Comparison of ENCODE assay signal across 8 mouse cellular contexts in genomic region chr11:102229331-102229953, GRCm38 (mm10). TPM values are rescaled to one million over a fixed set of nuclear protein-coding genes. Genes with fewer than 3 reads are reported as not detected.
DNase-seq lines count a peak whose midpoint lies in the region; ATAC-seq and TF ChIP-seq lines count a peak whose summit lies in the region.

No protein-coding gene starts in this region.

- no peaks in the 10 kb centered on the region for H3K9me3 ChIP-seq in forebrain, postnatal 0 days (ENCODE audit: low read length)
- H3K9me3 ChIP-seq in limb, embryonic 14.5 days (ENCODE audit: control insufficient read depth, low read length) = no peaks in the 10 kb centered on the region

- H3K9ac ChIP-seq in forebrain, postnatal 0 days = peak overlapping the region; percentile 86
- peak overlapping the region; percentile 84 for H3K9ac ChIP-seq in limb, embryonic 14.5 days (ENCODE audit: low read depth, low read length, severe bottlenecking)

- H3K36me3 ChIP-seq in testis, adult 2 months (ENCODE audit: control insufficient read depth, insufficient read depth, low read length) = no peaks in the 10 kb centered on the region
- no peaks in the 10 kb centered on the region for H3K36me3 ChIP-seq in forebrain, postnatal 0 days (ENCODE audit: insufficient read depth)
- peaks cover 3% of the 10 kb centered on the region for H3K36me3 ChIP-seq in limb, embryonic 14.5 days (ENCODE audit: control insufficient read depth, insufficient read depth, low read length)

- no peak overlapping the region for H3K27ac ChIP-seq in testis, adult 2 months (ENCODE audit: control insufficient read depth, insufficient read depth, low read depth, low read length)
- peak overlapping the region; percentile 95 for H3K27ac ChIP-seq in forebrain, postnatal 0 days (ENCODE audit: low read depth, low read length)
- H3K27ac ChIP-seq in limb, embryonic 14.5 days (replicated peaks; ENCODE audit: low read depth, low read length) = peak overlapping the region; percentile 71; the same call in 1 of the 2 replicates

- H3K4me2 ChIP-seq in forebrain, postnatal 0 days (ENCODE audit: low read depth) = peak overlapping the region; percentile 74
- H3K4me2 ChIP-seq in limb, embryonic 14.5 days (replicated peaks; ENCODE audit: low read depth, low read length, severe bottlenecking) = peak overlapping the region; percentile 86

- H3K4me3 ChIP-seq in testis, adult 2 months (ENCODE audit: control insufficient read depth, low read depth, low read length) = peak overlapping the region; percentile 83
- peak overlapping the region; percentile 96 for H3K4me3 ChIP-seq in forebrain, postnatal 0 days (ENCODE audit: low read depth, low read length)
- peak overlapping the region; percentile 97 for H3K4me3 ChIP-seq in limb, embryonic 14.5 days (replicated peaks; ENCODE audit: low read length)

- no peak for TF ChIP-seq CTCF in testis, adult 2 months (IDR thresholded peaks at IDR 0.05; ENCODE audit: control insufficient read depth, insufficient read depth, insufficient replicate concordance, low read depth, low read length)
- peak; percentile 39; the same call in 1 of the 2 replicates for TF ChIP-seq CTCF in forebrain, postnatal 0 days (IDR thresholded peaks at IDR 0.05; ENCODE audit: low read depth)

- peaks cover 10% of the 10 kb centered on the region for H3K4me1 ChIP-seq in testis, adult 2 months (ENCODE audit: control insufficient read depth, insufficient read depth, low read length)
- peaks cover 27% of the 10 kb centered on the region for H3K4me1 ChIP-seq in forebrain, postnatal 0 days (ENCODE audit: insufficient read depth)
- peaks cover 32% of the 10 kb centered on the region for H3K4me1 ChIP-seq in limb, embryonic 14.5 days (ENCODE audit: control insufficient read depth, insufficient read depth, low read length)

- H3K27me3 ChIP-seq in testis, adult 2 months (ENCODE audit: control insufficient read depth, insufficient read depth, low read length) = no peaks in the 10 kb centered on the region
- no peaks in the 10 kb centered on the region for H3K27me3 ChIP-seq in forebrain, postnatal 0 days (ENCODE audit: insufficient read depth, low read length)
- H3K27me3 ChIP-seq in limb, embryonic 14.5 days (ENCODE audit: control insufficient read depth, insufficient read depth, low read length) = no peaks in the 10 kb centered on the region

- peak; percentile 44 for ATAC-seq in forebrain, postnatal 0 days
- peak; percentile 23 for ATAC-seq in limb, embryonic 14.5 days (ENCODE audit: low FRiP score, low read depth)

- DNase-seq in adrenal gland, postnatal 25 days = peak; percentile 25
- no peak for DNase-seq in adrenal gland, adult 18-20 months (ENCODE audit: low spot score in 2 of 2)
- no peak for DNase-seq in testis, postnatal 14 days (ENCODE audit: low spot score)
- peak; percentile 67 for DNase-seq in forebrain, postnatal 0 days
- DNase-seq in limb, embryonic 14.5 days (ENCODE audit: low spot score) = no peak
- peak; percentile 30 for DNase-seq in retina, embryonic 14.5 days (ENCODE audit: low spot score)
- DNase-seq in urinary bladder, adult 18-20 months (ENCODE audit: low spot score in 2 of 2) = no peak

- no peak for TF ChIP-seq POLR2A in testis, adult 2 months (IDR thresholded peaks at IDR 0.05; ENCODE audit: control insufficient read depth, low read depth, low read length)
- TF ChIP-seq POLR2A in limb, embryonic 14.5 days (IDR thresholded peaks at IDR 0.05; ENCODE audit: borderline replicate concordance, extremely low read depth, insufficient read depth, insufficient read length) = no peak

- 2% methylated on average over 27 of the region's 47 CpGs for WGBS in forebrain, postnatal 0 days
- 2% methylated on average over 23 of the region's 47 CpGs for WGBS in limb, embryonic 14.5 days

RNA-seq across cellular contexts. Expression of gene Hdac5, which starts 0.5 kb away (rescaled TPM):
- total RNA-seq in adrenal gland, postnatal 25 days (2021) = 79.9 and 117 TPM in 2 replicates
- 100 to 1,000 TPM in 1 of 2 experiments, 10 to 100 TPM in 1; 79.1 to 115 TPM for total RNA-seq in adrenal gland, adult 18-20 months (2021)
- polyA plus RNA-seq in testis, adult 2 months (2012; rRNA removed) = 68.9 and 84.1 TPM in 2 replicates
- 170 and 209 TPM in 2 replicates for total RNA-seq in forebrain, postnatal 0 days (2014; rRNA removed)
- 67.1 and 69.4 TPM in 2 replicates for polyA plus RNA-seq in forebrain, postnatal 0 days (2015; fragmentation: Nextera tagmentation; extraction: Ambion mirVana)
- polyA plus RNA-seq in limb, embryonic 14.5 days (2012; rRNA removed) = 86.2 and 149 TPM in 2 replicates
- 46.7 and 57.4 TPM in 2 replicates for polyA plus RNA-seq in limb, embryonic 14.5 days (2014; fragmentation: Nextera tagmentation; extraction: Ambion mirVana)

RNA-seq across cellular contexts. Expression of gene BC030867, which starts 19.2 kb away (rescaled TPM):
- total RNA-seq in adrenal gland, postnatal 25 days (2021) = 1.3 and 1.5 TPM in 2 replicates
- under 1 TPM in 1 of 2 experiments, not detected in 1; 0.46 TPM for total RNA-seq in adrenal gland, adult 18-20 months (2021)
- 31.8 and 48.5 TPM in 2 replicates for polyA plus RNA-seq in testis, adult 2 months (2012; rRNA removed)
- 0.62 and 1.0 TPM in 2 replicates for total RNA-seq in forebrain, postnatal 0 days (2014; rRNA removed)
- 1.5 and 1.6 TPM in 2 replicates for polyA plus RNA-seq in forebrain, postnatal 0 days (2015; fragmentation: Nextera tagmentation; extraction: Ambion mirVana)
- 14.2 and 15.4 TPM in 2 replicates for polyA plus RNA-seq in limb, embryonic 14.5 days (2012; rRNA removed)
- 11.8 and 11.9 TPM in 2 replicates for polyA plus RNA-seq in limb, embryonic 14.5 days (2014; fragmentation: Nextera tagmentation; extraction: Ambion mirVana)

RNA-seq across cellular contexts. Expression of gene Asb16, which starts 39.1 kb away (rescaled TPM):
- total RNA-seq in adrenal gland, postnatal 25 days (2021) = 0.36 TPM in 1 of 2 replicates, not detected in the other
- total RNA-seq in adrenal gland, adult 18-20 months (2021) = under 1 TPM; 0.30 to 0.61 TPM
- polyA plus RNA-seq in testis, adult 2 months (2012; rRNA removed) = 0.10 and 0.11 TPM in 2 replicates
- total RNA-seq in forebrain, postnatal 0 days (2014; rRNA removed) = 0.54 and 1.4 TPM in 2 replicates
- 0.11 TPM in 1 of 2 replicates, not detected in the other for polyA plus RNA-seq in forebrain, postnatal 0 days (2015; fragmentation: Nextera tagmentation; extraction: Ambion mirVana)
- polyA plus RNA-seq in limb, embryonic 14.5 days (2012; rRNA removed) = 2.2 and 2.8 TPM in 2 replicates
- polyA plus RNA-seq in limb, embryonic 14.5 days (2014; fragmentation: Nextera tagmentation; extraction: Ambion mirVana) = 0.25 and 0.48 TPM in 2 replicates

RNA-seq across cellular contexts. Expression of gene G6pc3, which starts 40.0 kb away (rescaled TPM):
- 132 and 143 TPM in 2 replicates for total RNA-seq in adrenal gland, postnatal 25 days (2021)
- 100 to 1,000 TPM; 121 to 128 TPM for total RNA-seq in adrenal gland, adult 18-20 months (2021)
- polyA plus RNA-seq in testis, adult 2 months (2012; rRNA removed) = 416 and 434 TPM in 2 replicates
- 27.3 and 32.1 TPM in 2 replicates for total RNA-seq in forebrain, postnatal 0 days (2014; rRNA removed)
- 27.4 and 32.0 TPM in 2 replicates for polyA plus RNA-seq in forebrain, postnatal 0 days (2015; fragmentation: Nextera tagmentation; extraction: Ambion mirVana)
- polyA plus RNA-seq in limb, embryonic 14.5 days (2012; rRNA removed) = 42.7 and 60.4 TPM in 2 replicates
- polyA plus RNA-seq in limb, embryonic 14.5 days (2014; fragmentation: Nextera tagmentation; extraction: Ambion mirVana) = 27.6 and 33.7 TPM in 2 replicates

RNA-seq across cellular contexts. Expression of gene Lsm12, which starts 44.3 kb away (rescaled TPM):
- 72.6 and 92.6 TPM in 2 replicates for total RNA-seq in adrenal gland, postnatal 25 days (2021)
- total RNA-seq in adrenal gland, adult 18-20 months (2021) = 100 to 1,000 TPM in 1 of 2 experiments, 10 to 100 TPM in 1; 83.9 to 102 TPM
- polyA plus RNA-seq in testis, adult 2 months (2012; rRNA removed) = 41.5 and 41.8 TPM in 2 replicates
- total RNA-seq in forebrain, postnatal 0 days (2014; rRNA removed) = 76.7 and 86.4 TPM in 2 replicates
- polyA plus RNA-seq in forebrain, postnatal 0 days (2015; fragmentation: Nextera tagmentation; extraction: Ambion mirVana) = 145 and 154 TPM in 2 replicates
- polyA plus RNA-seq in limb, embryonic 14.5 days (2012; rRNA removed) = 38.5 and 40.0 TPM in 2 replicates
- polyA plus RNA-seq in limb, embryonic 14.5 days (2014; fragmentation: Nextera tagmentation; extraction: Ambion mirVana) = 83.8 and 86.0 TPM in 2 replicates

Comparison
In these comparisons a context has a peak if more than half of its experiments do, and no peak if none do; other contexts are left out.
1. DNase-seq: peak in adrenal gland, postnatal 25 days (single experiment), forebrain, postnatal 0 days (single experiment) and retina, embryonic 14.5 days (single experiment); none in adrenal gland, adult 18-20 months (0 of 2), testis, postnatal 14 days (single experiment), limb, embryonic 14.5 days (single experiment) and urinary bladder, adult 18-20 months (0 of 2).
2. Peak in every context shown above with its lines, with median percentiles within 50 percentile points of each other: H3K4me3 ChIP-seq.